Mouse (Mus musculus) thymus, adult 2 months (tissue): ENCODE data around the gene Sigirr.

Experiments
- CTCF ChIP-seq: fragments of 200-500 bp; IDR thresholded peaks from 2 replicates; pipeline ENCODE4 v1.5.1; 2012; ENCODE audit warnings: mild to moderate bottlenecking, control low read depth, low read length, moderate library complexity, borderline replicate concordance; ENCODE audit not compliant: control insufficient read depth, poor library complexity, insufficient read depth; ENCODE audit errors: extremely low read depth
- POLR2A ChIP-seq: fragments of 200-500 bp; IDR thresholded peaks from 2 replicates; pipeline ENCODE4 v1.6.1; 2012; ENCODE audit warnings: mild to moderate bottlenecking, low read length, control low read depth, moderate library complexity; ENCODE audit not compliant: control insufficient read depth, poor library complexity, insufficient read depth; ENCODE audit errors: extremely low read depth

DNA sequence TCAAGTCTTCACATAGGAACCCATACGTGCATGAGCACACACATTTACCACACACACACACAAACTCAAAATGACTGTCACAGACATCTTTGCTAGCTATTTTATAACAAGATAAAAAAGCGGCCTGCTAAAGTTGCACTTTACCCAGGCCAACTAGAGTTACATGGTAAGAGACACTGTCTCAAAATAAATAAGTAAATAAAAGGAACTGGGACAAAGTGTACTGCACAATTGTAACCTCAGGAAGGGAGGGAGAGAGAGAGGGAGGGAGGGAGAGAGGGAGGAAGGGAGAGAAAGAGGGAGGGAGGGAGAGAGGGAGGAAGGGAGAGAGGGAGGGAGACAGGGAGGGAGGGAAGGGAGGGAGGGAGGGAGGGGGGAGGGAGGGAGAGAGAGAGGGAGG, 48.0 kb downstream of the Sigirr start:
- TF ChIP-seq CTCF (no peak), POLR2A (no peak)
